Mouse (Mus musculus) G1E (cell line): Measurements from ENCODE around the gene 3110040M04Rik. TPM values are rescaled to one million over a fixed set of nuclear protein-coding genes. Genes with fewer than 3 reads are reported as not detected.
"Not testable (repeated sequence)": the region's sequence is repeated elsewhere in the genome, so short reads cannot be mapped to it uniquely, and the experiment has no call there.

Source experiments
- ATAC-seq: 2 replicates; pipeline ENCODE4 v1.8.0; 2016; ENCODE audit warnings: mild to moderate bottlenecking; ENCODE audit not compliant: insufficient number of reproducible peaks, poor library complexity, low FRiP score, severe bottlenecking; ENCODE audit errors: extremely low read depth
- DNase-seq: peaks from one replicate; pipeline ENCODE4 v3.0.0; 2012; ENCODE audit warnings: low spot score
- H3K27me3 ChIP-seq: 2 replicates; pipeline ENCODE4 v1.6.1; 2012; ENCODE audit warnings: mild to moderate bottlenecking, low read length, inconsistent platforms; ENCODE audit not compliant: insufficient read depth
- H3K36me3 ChIP-seq: replicated peaks from 2 replicates; pipeline ENCODE3; 2012; ENCODE audit warnings: mild to moderate bottlenecking, inconsistent platforms
- H3K4me1 ChIP-seq: 2 replicates; pipeline ENCODE4 v1.6.1; 2012; ENCODE audit warnings: low read depth, low read length, inconsistent platforms, mixed read lengths; ENCODE audit not compliant: insufficient read depth
- H3K4me3 ChIP-seq: 2 replicates; pipeline ENCODE4 v1.5.1; 2012; ENCODE audit warnings: low read depth, mild to moderate bottlenecking, inconsistent platforms, low read length, moderate library complexity, mixed read lengths
- H3K9me3 ChIP-seq: replicated peaks from 2 replicates; pipeline ENCODE4 v1.6.1; 2012; ENCODE audit warnings: inconsistent platforms
- CTCF ChIP-seq: IDR thresholded peaks from 2 replicates; pipeline ENCODE4 v1.5.1; 2012; ENCODE audit warnings: low read depth, low read length, inconsistent platforms, mixed read lengths
- GATA1 ChIP-seq: IDR thresholded peaks from 2 replicates; pipeline ENCODE4 v1.6.1; 2012; ENCODE audit warnings: borderline replicate concordance, low read length, inconsistent platforms, mixed read lengths
- GATA2 ChIP-seq: IDR thresholded peaks from 2 replicates; pipeline ENCODE4 v1.6.1; 2012; ENCODE audit warnings: low read depth, low read length, inconsistent platforms, borderline replicate concordance
- POLR2AphosphoS5 ChIP-seq: IDR thresholded peaks from 2 replicates; pipeline ENCODE4 v1.6.1; 2012; ENCODE audit warnings: low read depth, low read length, inconsistent platforms; ENCODE audit not compliant: insufficient replicate concordance
- TAL1 ChIP-seq: conservative IDR thresholded peaks from 2 replicates; pipeline ENCODE4 v1.6.1; 2012; ENCODE audit warnings: low read depth, low read length, inconsistent platforms, mixed read lengths
- polyA plus RNA-seq: library from polyadenylated mRNA; stranded (reverse); fragments of >175 nt; gene quantifications from 2 replicates; pipeline ENCODE4 v1.2.3, GENCODE M21; 2012
- total RNA-seq, 2 experiments: library from RNA; stranded (forward) in 1 of 2; stranded (reverse) in 1 of 2; fragments of 200-1000 nt in 1 of 2; fragments of >200 nt in 1 of 2; fragmentation: Nextera tagmentation in 1 of 2; gene quantifications; 2 replicates each; pipeline ENCODE4 v1.2.3; 2014 to 2017

The 3110040M04Rik gene
- total RNA-seq (2014; fragmentation: Nextera tagmentation) (4.4 and 13.5 TPM in 2 replicates), total RNA-seq (2017) (5.3 and 5.9 TPM in 2 replicates), polyA plus RNA-seq (2.4 and 3.7 TPM in 2 replicates)

DNA sequence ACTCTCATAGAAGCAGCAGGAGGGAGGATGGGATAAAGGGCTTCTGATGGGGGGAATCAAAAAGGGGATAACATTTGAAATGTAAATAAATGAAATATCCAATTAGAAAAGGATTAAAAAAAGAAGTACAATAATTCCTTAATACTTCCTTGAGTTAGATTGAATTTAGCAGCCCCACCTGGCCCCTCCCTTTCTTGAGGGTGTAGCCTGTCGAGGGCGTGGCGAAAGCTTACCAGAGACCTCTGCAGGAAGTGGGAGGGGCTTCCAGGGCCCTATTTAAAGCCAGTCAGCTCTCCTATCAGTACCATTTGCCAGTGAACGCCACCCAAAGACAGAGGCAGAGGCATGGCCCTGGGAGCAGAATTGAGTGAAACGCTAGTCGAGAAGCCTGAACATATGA, at the start of gene 3110040M04Rik:
3110040M04Rik (plus strand) TSS at position 304 of the 400 bp plus-strand sequence.
- ATAC-seq, result not testable (repeated sequence)

DNA sequence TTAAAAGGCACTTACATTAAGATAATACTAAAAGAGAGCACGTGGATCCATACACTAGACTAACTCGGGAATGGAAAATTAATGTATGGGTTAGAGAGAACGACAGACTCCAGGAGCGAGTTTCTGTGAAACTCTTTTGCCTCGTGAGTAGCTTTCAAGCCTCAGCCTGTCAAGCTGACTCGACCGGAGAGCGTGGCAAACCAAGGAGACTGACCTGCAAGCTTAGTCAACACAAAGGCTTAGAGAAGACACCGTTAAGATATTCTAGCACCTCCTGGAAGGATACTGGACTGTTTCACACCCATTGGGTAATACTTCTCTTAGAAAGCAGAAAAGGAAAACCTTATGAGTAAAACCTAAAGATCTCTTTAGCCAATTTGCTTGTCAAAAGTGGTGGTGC, 49.8 kb upstream of the 3110040M04Rik start:
- H3K4me3 ChIP-seq, ATAC-seq, H3K27me3 ChIP-seq, DNase-seq, H3K36me3 ChIP-seq, H3K9me3 ChIP-seq: not testable (repeated sequence)
- H3K4me1 ChIP-seq, result peaks cover 27% of the 10 kb centered on the region

More for the DNA sequence above, at the start of gene 3110040M04Rik:
- not testable (repeated sequence) for H3K4me3 ChIP-seq, H3K27me3 ChIP-seq, DNase-seq, H3K4me1 ChIP-seq, H3K36me3 ChIP-seq, H3K9me3 ChIP-seq

DNA sequence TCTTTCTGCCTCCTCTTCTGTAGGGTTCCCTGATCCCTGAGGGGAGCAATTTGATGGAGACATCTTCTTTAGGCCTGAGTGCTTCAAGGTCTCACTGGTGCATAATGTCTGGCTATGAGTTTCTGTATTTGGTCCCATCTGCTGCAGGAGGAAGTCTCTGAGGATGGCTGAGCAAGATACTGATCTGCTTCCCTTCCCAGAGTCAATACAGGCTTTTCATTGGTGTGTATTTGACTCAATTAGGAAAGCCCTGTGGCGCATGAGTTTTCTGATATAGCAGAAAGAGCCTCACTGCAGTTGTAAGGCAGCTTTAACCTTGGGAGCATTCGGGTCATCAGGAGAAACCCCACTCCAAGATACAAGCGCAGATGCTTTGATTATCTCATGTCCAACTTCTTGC, 47.8 kb upstream of the 3110040M04Rik start:
- Histone ChIP-seq H3K9me3 (no peaks in the 10 kb centered on the region), H3K4me1 (peaks cover 35% of the 10 kb centered on the region), H3K36me3 (no peaks in the 10 kb centered on the region), H3K27me3 (peaks cover 2% of the 10 kb centered on the region; the same call in 1 of the 2 replicates), H3K4me3 (no peak overlapping the region)
- ATAC-seq (peak; percentile 66), DNase-seq (no peak)
- TF ChIP-seq TAL1 (no peak), CTCF (no peak), GATA1 (no peak), POLR2AphosphoS5 (no peak), GATA2 (no peak)

DNA sequence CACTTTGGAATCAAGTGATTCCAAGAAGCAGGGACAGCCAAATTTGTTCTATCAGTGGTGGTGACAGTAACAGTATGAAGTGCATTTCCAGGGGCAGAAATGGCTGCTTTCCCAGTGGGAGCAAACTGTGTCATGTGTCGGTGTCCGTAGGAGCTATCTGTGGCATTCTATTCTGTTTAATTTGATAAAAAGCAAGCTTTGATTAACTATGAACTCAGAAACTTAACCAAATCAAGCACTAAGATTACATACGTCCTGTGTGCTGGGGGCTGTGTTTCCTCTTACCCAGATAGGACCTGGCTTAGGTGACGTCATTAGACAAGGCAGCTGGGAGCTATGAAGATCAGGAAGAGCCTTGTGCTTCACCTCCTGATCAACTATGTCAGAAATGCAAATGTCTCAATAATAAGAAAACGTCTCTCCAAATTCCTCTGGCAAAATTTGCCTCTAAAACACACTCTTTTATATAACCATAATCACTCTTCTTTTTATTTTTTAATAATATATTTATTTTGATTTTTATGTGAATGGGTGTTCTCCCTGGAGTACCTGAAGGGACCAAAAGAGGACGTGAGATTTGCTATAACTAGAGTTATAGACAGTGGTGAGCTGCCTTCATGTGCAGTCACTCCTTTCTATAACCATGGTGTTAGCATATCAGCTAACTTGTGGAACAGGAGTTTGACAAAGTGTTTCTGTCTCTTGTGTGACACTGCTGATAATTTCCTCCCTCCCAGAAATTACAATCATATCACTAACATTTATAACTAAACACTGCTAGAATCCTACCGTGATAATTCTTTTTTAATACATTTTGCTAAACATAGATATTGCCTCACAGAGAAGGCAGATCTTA, 46.9 kb upstream of the 3110040M04Rik start:
- Histone ChIP-seq H3K4me3 (no peak overlapping the region), H3K9me3 (no peaks in the 10 kb centered on the region), H3K27me3 (peaks cover 2% of the 10 kb centered on the region; the same call in 1 of the 2 replicates), H3K36me3 (no peaks in the 10 kb centered on the region), H3K4me1 (peaks cover 37% of the 10 kb centered on the region)
- no peak for TF ChIP-seq POLR2AphosphoS5
- TF ChIP-seq GATA2, result no peak
- no peak for TF ChIP-seq TAL1
- no peak for TF ChIP-seq CTCF
- TF ChIP-seq GATA1, result no peak
- no peak for ATAC-seq
- DNase-seq, result no peak

DNA sequence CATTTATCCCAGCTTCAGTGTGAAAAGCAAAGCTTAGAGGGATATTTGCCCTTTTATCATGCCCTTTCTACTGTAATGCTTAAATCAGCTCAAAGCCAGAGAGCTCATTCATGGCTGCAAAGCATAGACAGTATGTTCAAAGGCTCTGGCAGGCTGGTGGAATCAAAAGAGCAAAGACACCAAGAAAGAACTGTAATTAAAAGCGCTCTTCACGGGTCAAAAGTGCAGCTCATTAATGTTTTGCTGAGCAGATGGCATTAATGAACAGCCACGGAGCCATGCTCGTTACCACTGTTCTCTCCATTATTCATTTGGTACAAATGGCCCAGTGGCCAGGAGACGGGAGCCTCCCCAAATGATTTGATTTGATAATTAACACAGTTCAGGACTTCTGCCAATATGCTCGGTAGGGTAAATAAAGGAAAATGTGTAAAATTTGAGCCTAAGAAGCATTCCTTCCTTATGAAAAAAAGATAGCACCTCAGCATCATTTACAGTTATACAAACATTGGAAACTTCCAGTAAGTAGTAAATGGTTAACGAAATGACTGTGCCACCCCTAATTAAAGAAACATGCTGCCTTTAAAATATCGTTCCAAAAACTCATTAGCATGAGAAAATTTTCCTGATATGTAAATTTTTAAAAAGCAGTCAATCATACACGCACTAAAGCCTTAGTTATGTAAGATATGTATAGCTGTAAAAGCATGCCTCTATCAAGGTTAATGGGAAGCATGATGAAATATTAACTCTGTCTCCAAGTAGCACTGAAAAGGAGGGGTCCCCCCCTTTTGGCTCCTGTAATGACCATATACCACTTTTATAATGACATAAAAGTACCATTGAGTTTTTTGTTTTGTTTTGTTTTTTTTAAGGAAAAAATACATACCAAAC, 45.7 kb upstream of the 3110040M04Rik start:
- Histone ChIP-seq H3K9me3 (no peaks in the 10 kb centered on the region), H3K4me1 (peaks cover 28% of the 10 kb centered on the region), H3K27me3 (peaks cover 2% of the 10 kb centered on the region; the same call in 1 of the 2 replicates), H3K36me3 (no peaks in the 10 kb centered on the region), H3K4me3 (no peak overlapping the region)
- DNase-seq, result no peak
- TF ChIP-seq TAL1 (no peak), CTCF (no peak), POLR2AphosphoS5 (no peak), GATA1 (no peak), GATA2 (no peak)
- no peak for ATAC-seq

DNA sequence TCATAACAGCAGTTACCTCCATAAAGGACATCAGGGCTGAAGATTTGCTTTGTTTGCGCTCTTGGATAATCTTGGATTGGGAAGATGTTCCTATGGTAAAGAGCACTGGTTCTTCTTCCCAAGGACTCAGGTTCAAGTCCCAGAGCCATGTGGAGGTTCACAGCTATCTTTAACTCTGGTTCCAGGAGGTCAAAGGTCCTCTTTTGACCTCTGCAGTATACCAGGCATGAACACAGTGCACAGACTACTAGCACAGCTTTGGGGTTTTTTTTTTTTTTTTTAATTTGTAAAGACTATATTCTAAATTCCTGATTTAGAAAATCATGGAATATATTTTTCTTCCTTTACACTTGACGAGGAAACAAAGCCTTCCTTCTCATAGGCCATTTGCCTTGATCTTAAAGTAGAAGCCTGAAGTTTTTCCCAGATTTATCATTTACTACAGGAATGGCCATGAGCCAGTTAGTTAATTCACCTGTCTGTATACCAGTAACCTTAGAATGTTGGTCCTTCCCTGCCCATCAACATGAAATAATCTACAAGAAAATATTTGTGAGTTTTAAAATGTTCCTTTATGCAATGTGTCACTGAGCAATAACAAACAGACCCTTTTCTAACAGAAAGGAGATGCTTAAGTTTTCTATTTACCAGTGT, 44.9 kb upstream of the 3110040M04Rik start:
- H3K9me3 ChIP-seq, result no peaks in the 10 kb centered on the region
- ATAC-seq (no peak), DNase-seq (no peak)
- no peaks in the 10 kb centered on the region for H3K36me3 ChIP-seq
- no peak for TF ChIP-seq POLR2AphosphoS5
- no peak for TF ChIP-seq GATA1
- no peak for TF ChIP-seq TAL1
- TF ChIP-seq CTCF, result no peak
- no peak for TF ChIP-seq GATA2
- no peak overlapping the region for H3K4me3 ChIP-seq
- peaks cover 24% of the 10 kb centered on the region for H3K4me1 ChIP-seq
- H3K27me3 ChIP-seq, result peaks cover 2% of the 10 kb centered on the region; the same call in 1 of the 2 replicates
